Mouse (Mus musculus) ovary, adult 10 weeks (tissue): ENCODE measurements around the gene Zfp810. TPM values are rescaled to one million over a fixed set of nuclear protein-coding genes. Genes with fewer than 3 reads are reported as not detected.

Experiments used
- polyA plus RNA-seq: library from polyadenylated mRNA; stranded (reverse); fragments of 350-450 nt; fragmentation: Illumina TruSeq; extraction: RNeasy Lipid Tissue Mini Kit (QIAGEN cat#74804); gene quantifications from one replicate; pipeline ENCODE4 v1.2.3, GENCODE M21; 2014

The Zfp810 gene
- 29.3 TPM for polyA plus RNA-seq

DNA sequence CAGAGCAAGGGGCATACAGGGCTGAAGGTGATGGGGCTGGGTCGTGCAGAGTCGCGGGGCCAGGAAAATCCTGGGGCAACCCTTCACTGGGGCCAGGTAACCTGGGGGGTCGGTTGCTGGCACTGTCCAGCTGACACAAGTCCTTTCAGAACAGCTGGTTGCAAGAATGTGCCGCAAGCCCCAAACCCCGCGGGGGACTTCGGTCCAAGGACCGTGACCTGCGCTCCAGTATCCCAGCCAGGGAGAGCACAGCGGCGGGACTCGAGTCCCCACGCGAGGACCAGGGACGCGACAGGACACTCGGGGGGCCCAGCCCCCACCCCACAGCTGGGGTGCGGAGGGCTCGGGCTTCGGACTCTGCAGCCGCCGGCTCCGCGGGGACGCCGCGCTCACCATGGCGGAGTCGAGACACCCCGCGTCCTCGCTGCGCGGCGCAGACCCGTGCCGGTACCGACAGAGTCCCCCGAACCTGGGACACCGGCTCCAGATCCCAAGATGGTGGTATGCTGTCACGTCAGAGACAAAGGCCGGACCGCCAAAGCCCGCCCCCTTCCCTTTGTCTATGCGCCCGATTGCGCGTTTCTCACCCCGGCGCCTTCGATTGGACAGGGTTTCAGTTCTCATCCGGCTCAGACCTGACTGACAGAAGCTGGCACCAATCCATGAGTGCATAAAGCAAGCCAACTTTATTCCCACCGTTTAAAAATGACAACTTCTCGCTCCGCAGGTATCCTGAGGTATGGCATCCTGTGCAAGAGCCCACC lies at the start of gene Zfp810:
Gene Zfp810 (minus strand): TSS at position 493 of the 764 bp plus-strand sequence.

DNA sequence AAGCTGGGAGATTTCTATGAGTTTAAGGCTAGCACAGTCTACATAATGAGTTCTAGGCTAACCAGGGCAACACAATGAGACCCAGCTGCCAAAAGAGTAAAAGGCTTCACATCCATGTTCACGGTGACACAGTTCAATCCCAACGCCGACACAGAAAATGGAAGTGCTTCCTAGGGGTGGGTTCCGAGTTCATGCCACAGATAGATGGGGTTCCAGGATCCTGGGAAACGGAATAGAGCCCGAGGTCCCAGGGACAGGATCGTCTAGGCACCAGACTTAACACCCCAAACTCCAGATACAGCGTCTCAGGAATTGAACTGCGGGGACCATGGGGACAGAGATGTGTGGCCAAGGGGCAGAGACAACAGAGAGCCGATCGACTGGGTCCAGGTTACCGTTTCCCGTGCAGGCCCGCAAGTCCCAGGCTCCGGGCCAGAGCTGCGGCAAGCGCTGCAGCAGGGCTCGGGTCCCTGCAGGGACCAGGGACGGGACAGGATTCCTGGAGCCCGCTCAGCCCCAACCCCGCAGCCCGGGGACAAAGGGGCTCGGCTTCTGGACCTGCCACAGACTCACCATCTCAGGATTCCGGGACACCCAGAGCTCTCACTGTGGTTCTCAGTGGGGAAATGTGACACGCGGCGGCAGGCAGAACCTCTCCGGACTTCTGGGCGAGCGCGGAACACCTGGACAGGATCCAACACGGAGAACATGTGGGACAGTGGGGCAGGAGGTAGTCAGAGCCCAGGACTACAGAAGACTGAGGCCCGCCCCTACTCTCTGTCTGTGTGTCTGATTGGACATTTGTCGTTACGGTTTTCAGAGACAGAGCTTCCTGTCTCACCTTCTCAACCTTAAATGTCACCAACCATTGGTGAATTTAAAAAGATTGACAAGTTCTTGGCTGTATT lies 48.0 kb downstream of the Zfp810 start, which contains the start of gene Zfp599:
Gene Zfp599 (minus strand): TSS at position 712 of the 908 bp plus-strand sequence.

Other genes starting within 250 kb of the Zfp810 start
- gene Gm49318, start 236.4 kb downstream of the Zfp810 start, polyA plus RNA-seq = not detected
- not detected for gene Zfp653, start 236.3 kb downstream of the Zfp810 start, polyA plus RNA-seq
- gene Ecsit, start 222.2 kb downstream of the Zfp810 start, polyA plus RNA-seq = 2.0 TPM
- 270 TPM for gene Cnn1, start 208.4 kb downstream of the Zfp810 start, polyA plus RNA-seq
- 7.4 TPM for gene Elof1, start 190.5 kb downstream of the Zfp810 start, polyA plus RNA-seq
- gene Acp5, start 171.9 kb downstream of the Zfp810 start, polyA plus RNA-seq = 0.46 TPM
- gene Pigyl, start 150.8 kb downstream of the Zfp810 start, polyA plus RNA-seq = 2.9 TPM
- gene Zfp872, start 119.6 kb downstream of the Zfp810 start, polyA plus RNA-seq = 4.7 TPM
- gene Zfp809, start 81.9 kb downstream of the Zfp810 start, polyA plus RNA-seq = 84.3 TPM
- gene Zfp599, start 47.8 kb downstream of the Zfp810 start, polyA plus RNA-seq = 3.5 TPM
- gene Anln, start 81.5 kb upstream of the Zfp810 start, polyA plus RNA-seq = 54.5 TPM
- gene 9530077C05Rik, start 103.9 kb upstream of the Zfp810 start, polyA plus RNA-seq = 3.1 TPM
- gene Gm17545, start 146.6 kb upstream of the Zfp810 start, polyA plus RNA-seq = not detected
- 25.3 TPM for gene Rp9, start 162.1 kb upstream of the Zfp810 start, polyA plus RNA-seq
- gene Bbs9, start 168.1 kb upstream of the Zfp810 start, polyA plus RNA-seq = 35.3 TPM